Mouse (Mus musculus): ENCODE data around the gene Pigu. TPM values are rescaled to one million over a fixed set of nuclear protein-coding genes. Genes with fewer than 3 reads are reported as not detected.

Pigu gene
- polyA plus RNA-seq, 1 experiment from 2014 or later = 57.1 TPM

DNA sequence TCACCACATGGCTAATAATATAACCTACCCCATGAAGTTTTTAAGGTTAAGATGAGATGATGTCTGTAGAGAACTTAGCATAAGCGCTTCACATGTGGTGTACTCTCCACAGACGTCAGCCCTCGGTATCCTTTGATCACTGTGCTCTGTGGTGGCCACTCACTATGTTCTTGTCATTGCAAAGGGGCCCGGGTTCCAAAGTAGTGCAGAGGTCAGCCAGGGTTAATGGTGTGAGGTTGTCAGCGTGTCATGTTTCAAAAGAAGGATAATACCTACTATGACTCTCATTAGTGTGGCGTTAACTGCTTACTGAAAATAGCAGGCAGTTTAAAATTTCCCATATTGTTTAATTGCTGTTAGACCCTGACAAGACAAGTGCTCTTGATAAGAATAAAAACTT, 43.6 kb downstream of the Pigu start:
- no peak for ATAC-seq
- no peak overlapping the region for H3K4me2 ChIP-seq (replicated peaks)
- no peak overlapping the region for H3K4me3 ChIP-seq (replicated peaks)
- no peaks in the 10 kb centered on the region for H3K9me3 ChIP-seq
- no peaks in the 10 kb centered on the region for H3K27me3 ChIP-seq (replicated peaks)
- no peak overlapping the region for H3K9ac ChIP-seq
- no peak overlapping the region for H3K27ac ChIP-seq
- H3K4me1 ChIP-seq (replicated peaks) = 0 out of 2 replicates have a peak, but pooled peaks cover 6% of the 10 kb centered on the region
- H3K36me3 ChIP-seq = 0 out of 2 replicates have a peak, but pooled peaks cover 7% of the 10 kb centered on the region
- WGBS = 69% methylated on average over 6 of the region's 6 CpGs

GRCm38 (mm10) chr2:155308936-155309592, 48.2 kb downstream of the Pigu start:
- H3K27ac ChIP-seq = peak overlapping the region; percentile 66
- H3K9me3 ChIP-seq = no peaks in the 10 kb centered on the region
- ATAC-seq = peak; percentile 71
- WGBS = 38% methylated on average over 3 of the region's 3 CpGs
- H3K4me2 ChIP-seq (replicated peaks) = no peak overlapping the region
- H3K9ac ChIP-seq = no peak overlapping the region
- H3K36me3 ChIP-seq = peaks cover 13% of the 10 kb centered on the region; the same call in 1 of the 2 replicates
- H3K27me3 ChIP-seq (replicated peaks) = no peaks in the 10 kb centered on the region
- H3K4me1 ChIP-seq (replicated peaks) = 0 out of 2 replicates have a peak, but pooled peaks cover 6% of the 10 kb centered on the region
- no peak overlapping the region for H3K4me3 ChIP-seq (replicated peaks)

- Histone ChIP-seq H3K9ac (no peak overlapping the region), H3K36me3 (peaks cover 13% of the 10 kb centered on the region; the same call in 1 of the 2 replicates), H3K4me1 (replicated peaks) (no peaks in the 10 kb centered on the region), H3K4me2 (replicated peaks) (no peak overlapping the region), H3K27ac (no peak overlapping the region), H3K9me3 (no peaks in the 10 kb centered on the region), H3K4me3 (replicated peaks) (no peak overlapping the region), H3K27me3 (replicated peaks) (no peaks in the 10 kb centered on the region)
- 67% methylated on average over 4 of the region's 4 CpGs for WGBS
- no peak for ATAC-seq
Measured at GRCm38 (mm10) chr2:155299563-155299962, 57.7 kb downstream of the Pigu start.

GRCm38 (mm10) chr2:155295453-155295852, 61.8 kb downstream of the Pigu start:
- H3K9ac ChIP-seq = no peak overlapping the region
- H3K27me3 ChIP-seq (replicated peaks) = no peaks in the 10 kb centered on the region
- H3K4me1 ChIP-seq (replicated peaks) = no peaks in the 10 kb centered on the region
- H3K4me3 ChIP-seq (replicated peaks) = no peak overlapping the region
- H3K27ac ChIP-seq = no peak overlapping the region
- no peaks in the 10 kb centered on the region for H3K9me3 ChIP-seq
- H3K36me3 ChIP-seq = peaks cover 17% of the 10 kb centered on the region
- ATAC-seq = peak; percentile 78
- WGBS = 73% methylated on average over 6 of the region's 6 CpGs
- no peak overlapping the region for H3K4me2 ChIP-seq (replicated peaks)

DNA sequence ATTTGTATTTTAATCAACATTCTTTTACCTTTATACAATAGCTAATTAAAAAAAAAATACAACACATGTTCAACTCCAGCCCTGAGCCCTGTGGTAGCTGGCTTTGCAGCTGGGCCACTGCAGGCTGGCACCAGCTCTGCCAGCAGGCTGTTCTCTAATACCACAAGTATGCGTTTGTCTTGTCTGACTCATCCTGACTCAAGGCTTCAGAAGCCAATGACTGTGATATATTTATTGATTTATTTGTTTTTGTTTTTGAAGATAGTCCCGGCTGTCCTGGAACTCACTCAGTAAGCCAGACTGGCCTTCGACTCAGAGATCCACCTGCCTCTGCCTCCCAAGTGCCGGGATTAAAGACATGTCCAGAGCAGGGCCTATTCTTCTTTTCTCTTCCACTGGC, 63.3 kb downstream of the Pigu start:
- H3K4me2 ChIP-seq (replicated peaks) = no peak overlapping the region
- no peak for ATAC-seq
- H3K27ac ChIP-seq = no peak overlapping the region
- no peaks in the 10 kb centered on the region for H3K9me3 ChIP-seq
- H3K36me3 ChIP-seq = peaks cover 17% of the 10 kb centered on the region
- 91% methylated on average over 4 of the region's 4 CpGs for WGBS
- no peak overlapping the region for H3K4me3 ChIP-seq (replicated peaks)
- no peaks in the 10 kb centered on the region for H3K4me1 ChIP-seq (replicated peaks)
- no peaks in the 10 kb centered on the region for H3K27me3 ChIP-seq (replicated peaks)
- no peak overlapping the region for H3K9ac ChIP-seq

- Histone ChIP-seq H3K4me2 (replicated peaks) (no peak overlapping the region), H3K36me3 (peaks cover 17% of the 10 kb centered on the region)
- no peak for ATAC-seq
Measured at GRCm38 (mm10) chr2:155293382-155293781, 63.8 kb downstream of the Pigu start.

DNA sequence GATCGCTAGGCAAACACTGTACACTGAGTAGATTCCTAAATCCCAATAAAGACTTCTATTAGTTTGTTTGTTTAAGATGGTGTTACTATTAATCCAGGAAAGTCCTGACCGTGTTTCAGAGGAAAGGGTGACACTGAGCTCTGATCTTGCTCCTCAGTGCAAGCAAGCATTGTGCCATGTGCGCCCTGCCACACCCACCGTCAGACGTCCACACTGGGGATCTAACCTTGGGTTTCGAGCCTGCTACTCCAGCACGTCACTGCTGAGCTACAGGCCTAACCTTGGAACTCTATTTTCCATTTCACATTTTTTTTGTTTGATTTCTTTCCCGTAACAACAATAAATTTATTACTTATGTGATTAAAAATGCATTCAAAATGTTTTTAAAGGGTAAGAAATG, 67.2 kb downstream of the Pigu start:
- 90% methylated on average over 8 of the region's 8 CpGs for WGBS

More at GRCm38 (mm10) chr2:155293382-155293781, 63.8 kb downstream of the Pigu start:
- H3K4me3 ChIP-seq (replicated peaks) = no peak overlapping the region
- H3K27me3 ChIP-seq (replicated peaks) = no peaks in the 10 kb centered on the region
- H3K9ac ChIP-seq = no peak overlapping the region
- H3K4me1 ChIP-seq (replicated peaks) = no peaks in the 10 kb centered on the region
- H3K27ac ChIP-seq = no peak overlapping the region
- no peaks in the 10 kb centered on the region for H3K9me3 ChIP-seq
- 81% methylated on average over 2 of the region's 2 CpGs for whole genome bisulfite sequencing

DNA sequence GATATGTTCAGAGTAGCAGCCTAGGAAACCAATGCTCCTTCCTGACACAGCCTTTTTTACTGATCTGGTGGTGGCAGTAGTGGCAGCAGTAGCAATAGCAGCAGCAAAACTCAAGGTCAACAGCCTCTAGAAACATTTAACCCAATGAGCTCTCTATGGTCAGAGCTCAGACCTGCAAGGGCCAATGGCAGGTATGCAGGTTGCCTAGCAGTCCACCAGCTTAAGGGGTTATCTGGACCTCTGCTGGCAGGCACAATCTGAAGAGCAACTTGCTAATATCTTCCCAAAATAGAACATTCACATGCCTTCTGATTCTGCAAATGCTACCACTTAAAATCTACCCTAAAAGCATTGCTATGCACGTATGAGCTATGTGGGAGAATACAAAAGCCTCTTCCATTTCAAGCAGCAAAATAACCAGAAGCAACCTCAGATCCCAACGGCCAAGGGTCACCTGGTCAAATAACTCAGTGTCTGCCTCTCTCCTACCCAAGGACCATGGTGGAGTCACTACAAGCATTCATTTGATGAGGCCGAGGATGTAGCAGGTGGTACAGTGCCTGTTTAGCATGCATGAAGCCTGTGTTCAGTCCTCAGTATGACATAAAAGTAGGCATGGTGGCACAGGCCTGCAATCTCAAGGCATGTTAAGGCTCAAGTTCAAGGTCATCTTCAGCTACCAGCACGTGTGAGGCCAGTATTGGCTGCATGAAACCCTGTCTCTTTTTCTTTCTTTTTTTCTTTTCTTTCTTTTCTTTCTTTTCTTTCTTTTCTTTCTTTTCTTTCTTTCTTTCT, 69.6 kb downstream of the Pigu start:
- H3K9ac ChIP-seq = no peak overlapping the region
- H3K27me3 ChIP-seq (replicated peaks) = no peaks in the 10 kb centered on the region
- peaks cover 8% of the 10 kb centered on the region; the same call in 1 of the 2 replicates for H3K36me3 ChIP-seq
- no peaks in the 10 kb centered on the region for H3K9me3 ChIP-seq
- no peak overlapping the region for H3K4me3 ChIP-seq (replicated peaks)
- no peak overlapping the region for H3K27ac ChIP-seq
- WGBS = 81% methylated on average over 4 of the region's 4 CpGs
- ATAC-seq = no peak
- H3K4me1 ChIP-seq (replicated peaks) = no peaks in the 10 kb centered on the region
- H3K4me2 ChIP-seq (replicated peaks) = no peak overlapping the region

More for the DNA sequence above, 67.2 kb downstream of the Pigu start:
- Histone ChIP-seq H3K36me3 (peaks cover 4% of the 10 kb centered on the region; the same call in 1 of the 2 replicates), H3K9me3 (no peaks in the 10 kb centered on the region), H3K4me2 (replicated peaks) (no peak overlapping the region), H3K4me3 (replicated peaks) (no peak overlapping the region), H3K9ac (no peak overlapping the region), H3K4me1 (replicated peaks) (no peaks in the 10 kb centered on the region), H3K27ac (no peak overlapping the region), H3K27me3 (replicated peaks) (no peaks in the 10 kb centered on the region)
- ATAC-seq = no peak

DNA sequence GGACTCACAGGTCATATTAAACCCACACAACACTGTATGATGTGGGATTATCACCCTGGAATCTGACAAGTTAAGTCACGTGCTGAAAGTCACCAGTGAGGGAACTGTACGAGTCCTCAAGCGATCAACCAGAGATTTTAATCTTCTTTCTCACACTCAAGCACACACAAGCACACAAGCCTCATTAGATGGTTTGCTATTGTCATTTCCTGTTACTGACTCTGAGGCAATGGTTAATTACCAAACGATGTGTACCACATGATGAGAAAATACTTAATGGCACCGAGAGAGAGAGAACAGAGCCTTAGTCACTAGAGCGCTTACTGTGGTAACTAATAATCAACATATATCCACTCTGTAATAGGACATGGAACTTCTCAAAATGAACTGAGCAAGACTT, 71.5 kb downstream of the Pigu start:
- no peak overlapping the region for H3K4me2 ChIP-seq (replicated peaks)
- H3K9ac ChIP-seq = no peak overlapping the region
- no peak for ATAC-seq
- H3K4me3 ChIP-seq (replicated peaks) = no peak overlapping the region
- no peaks in the 10 kb centered on the region for H3K9me3 ChIP-seq
- no peaks in the 10 kb centered on the region for H3K27me3 ChIP-seq (replicated peaks)
- H3K36me3 ChIP-seq = 0 out of 2 replicates have a peak, but pooled peaks cover 4% of the 10 kb centered on the region
- H3K4me1 ChIP-seq (replicated peaks) = no peaks in the 10 kb centered on the region
- H3K27ac ChIP-seq = no peak overlapping the region
- WGBS = 84% methylated on average over 6 of the region's 6 CpGs

GRCm38 (mm10) chr2:155284647-155285046, 72.6 kb downstream of the Pigu start:
- no peaks in the 10 kb centered on the region for H3K4me1 ChIP-seq (replicated peaks)
- peak overlapping the region; percentile 34 for H3K27ac ChIP-seq
- no peak for ATAC-seq
- H3K27me3 ChIP-seq (replicated peaks) = no peaks in the 10 kb centered on the region
- WGBS = 56% methylated on average over 7 of the region's 7 CpGs
- 0 out of 2 replicates have a peak, but pooled peaks cover 4% of the 10 kb centered on the region for H3K36me3 ChIP-seq
- no peak overlapping the region for H3K4me2 ChIP-seq (replicated peaks)
- no peak overlapping the region for H3K4me3 ChIP-seq (replicated peaks)
- no peak overlapping the region for H3K9ac ChIP-seq
- no peaks in the 10 kb centered on the region for H3K9me3 ChIP-seq

- H3K4me3 ChIP-seq (replicated peaks) = no peak overlapping the region
- no peak overlapping the region for H3K4me2 ChIP-seq (replicated peaks)
- no peaks in the 10 kb centered on the region for H3K27me3 ChIP-seq (replicated peaks)
- ATAC-seq = no peak
- no peak overlapping the region for H3K9ac ChIP-seq
- 83% methylated on average over 4 of the region's 4 CpGs for WGBS
- 0 out of 2 replicates have a peak overlapping the region, but pooled peaks have one; percentile 34 for H3K27ac ChIP-seq
- no peaks in the 10 kb centered on the region for H3K9me3 ChIP-seq
- H3K4me1 ChIP-seq (replicated peaks) = no peaks in the 10 kb centered on the region
- 0 out of 2 replicates have a peak, but pooled peaks cover 8% of the 10 kb centered on the region for H3K36me3 ChIP-seq
Measured at GRCm38 (mm10) chr2:155283793-155284192, 73.4 kb downstream of the Pigu start.

- no peak overlapping the region for H3K9ac ChIP-seq
- H3K27ac ChIP-seq = no peak overlapping the region
- no peak overlapping the region for H3K4me2 ChIP-seq (replicated peaks)
- H3K9me3 ChIP-seq = no peaks in the 10 kb centered on the region
- H3K4me1 ChIP-seq (replicated peaks) = peaks cover 11% of the 10 kb centered on the region
- 80% methylated on average over 2 of the region's 2 CpGs for whole genome bisulfite sequencing
- no peak for ATAC-seq
- no peaks in the 10 kb centered on the region for H3K27me3 ChIP-seq (replicated peaks)
- no peak overlapping the region for H3K4me3 ChIP-seq (replicated peaks)
- H3K36me3 ChIP-seq = 0 out of 2 replicates have a peak, but pooled peaks cover 8% of the 10 kb centered on the region
Measured at GRCm38 (mm10) chr2:155280116-155280515, 77.1 kb downstream of the Pigu start.

Measured in intestine, embryonic 15.5 days (tissue).